Mouse (Mus musculus) neutrophil, adult 5-6 weeks (primary cell): Measurements from ENCODE around the gene A230050P20Rik. TPM values are rescaled to one million over a fixed set of nuclear protein-coding genes. Genes with fewer than 3 reads are reported as not detected.
"Not testable (repeated sequence)": the region's sequence is repeated elsewhere in the genome, so short reads cannot be mapped to it uniquely, and the experiment has no call there.

Experiments used
- ATAC-seq: fragments of 151-379, 151-347 bp; 2 replicates; pipeline ENCODE4 v1.8.0; 2017; ENCODE audit warnings: mild to moderate bottlenecking, moderate TSS enrichment; ENCODE audit not compliant: insufficient number of reproducible peaks, poor library complexity, low FRiP score, severe bottlenecking; ENCODE audit errors: extremely low read depth
- total RNA-seq: library from RNA; stranded (forward); fragments of 200-1000 nt; gene quantifications from 2 replicates; pipeline ENCODE4 v1.2.3, GENCODE M21; 2017

The A230050P20Rik gene
- total RNA-seq, result 21.3 and 23.1 TPM in 2 replicates

GRCm38 (mm10) chr9:20868448-20869001 is at the start of gene A230050P20Rik:
TSS of gene A230050P20Rik (plus strand) at chr9:20868642.
- peak; percentile 16; the same call in 1 of the 2 replicates for ATAC-seq

DNA sequence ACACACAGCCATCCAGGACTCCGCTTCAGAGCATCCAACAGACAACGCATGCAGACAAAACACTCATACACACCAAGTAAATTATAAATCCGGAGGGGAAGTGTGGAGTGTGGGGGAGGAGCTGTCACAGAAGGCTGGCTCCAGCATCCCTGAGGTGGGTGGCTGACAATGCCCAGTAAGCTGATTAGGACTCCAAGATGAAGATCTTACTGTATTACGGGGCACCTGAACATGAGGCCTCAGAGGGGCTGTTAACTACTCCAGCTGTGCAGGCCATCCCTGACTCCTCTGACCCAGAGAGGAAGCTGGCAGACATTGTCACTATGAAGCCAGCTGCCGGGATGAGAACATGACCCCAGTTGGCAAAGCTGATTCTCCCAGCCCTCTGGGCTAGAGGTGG is 48.4 kb upstream of the A230050P20Rik start:
- no peak for ATAC-seq

- no peak for ATAC-seq
These were observed 45.6 kb upstream of the A230050P20Rik start for GRCm38 (mm10) chr9:20822821-20823220.

- ATAC-seq, result no peak
These were observed 42.7 kb upstream of the A230050P20Rik start for GRCm38 (mm10) chr9:20825781-20826180.

GRCm38 (mm10) chr9:20828127-20828526 is 40.3 kb upstream of the A230050P20Rik start:
- no peak for ATAC-seq

DNA sequence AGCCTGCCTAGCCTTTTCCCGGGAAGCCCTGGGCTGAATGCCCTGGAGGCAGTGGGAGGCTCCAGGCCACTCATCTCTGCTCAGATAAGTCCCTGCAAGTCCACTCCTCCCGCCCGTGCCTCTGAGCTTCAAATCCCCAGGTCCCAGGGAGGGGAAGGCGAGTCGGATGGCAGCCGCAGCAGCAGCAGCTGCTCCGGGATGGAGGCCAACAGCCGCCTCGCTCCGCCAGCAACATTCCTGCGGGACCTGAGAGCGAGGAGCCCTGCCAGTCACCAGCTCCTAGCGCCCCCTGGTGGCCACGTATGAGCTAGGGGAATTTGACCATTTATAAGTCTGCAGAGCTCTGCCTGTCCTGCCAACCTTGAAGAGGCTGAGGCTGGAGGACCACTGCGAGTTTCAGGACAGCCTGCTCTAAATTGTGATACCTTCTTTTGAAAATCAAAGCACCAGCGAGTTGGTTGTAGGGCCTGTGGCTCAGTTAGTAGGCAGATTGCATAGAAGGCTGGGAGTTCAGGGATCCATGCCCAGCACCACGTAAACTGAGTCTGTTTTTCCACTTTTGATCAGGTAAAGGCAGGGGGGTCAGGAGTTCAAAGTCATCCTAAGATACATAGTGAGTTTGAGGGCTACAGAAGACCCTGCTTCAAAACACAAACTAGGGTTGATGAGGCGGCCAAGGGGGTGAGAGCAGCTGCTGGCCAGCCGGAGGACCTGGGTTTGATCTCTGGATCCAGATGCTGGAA is 37.4 kb upstream of the A230050P20Rik start:
- ATAC-seq, result peak; percentile 28; the same call in 1 of the 2 replicates

GRCm38 (mm10) chr9:20834881-20835280 is 33.6 kb upstream of the A230050P20Rik start:
- no peak for ATAC-seq

GRCm38 (mm10) chr9:20835431-20835954 is 32.9 kb upstream of the A230050P20Rik start:
- ATAC-seq, result not testable (repeated sequence)

- ATAC-seq, result no peak
These were observed 31.1 kb upstream of the A230050P20Rik start for GRCm38 (mm10) chr9:20837184-20837947.

DNA sequence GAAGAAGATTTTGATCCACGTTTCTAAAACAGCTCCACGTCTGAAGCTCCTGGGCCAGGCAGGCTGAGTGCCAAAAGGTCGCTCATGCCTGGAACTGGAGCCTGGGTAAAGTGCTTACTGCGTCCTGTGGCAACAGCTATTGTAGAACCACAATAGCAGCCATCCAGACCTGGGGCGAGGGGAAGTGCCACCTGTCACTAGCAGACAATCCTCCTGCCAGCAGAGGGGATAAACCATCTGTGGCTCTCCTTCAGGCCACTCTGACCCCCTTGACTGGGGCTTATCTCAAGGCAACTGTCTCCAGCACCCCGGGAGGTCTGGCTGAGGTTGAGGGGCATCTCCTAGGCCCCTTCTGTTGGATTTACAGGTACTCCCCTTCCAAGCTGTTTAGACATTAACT is 29.5 kb upstream of the A230050P20Rik start:
- ATAC-seq, result no peak

- ATAC-seq, result no peak
These were observed 26.2 kb upstream of the A230050P20Rik start for GRCm38 (mm10) chr9:20842211-20842610.

DNA sequence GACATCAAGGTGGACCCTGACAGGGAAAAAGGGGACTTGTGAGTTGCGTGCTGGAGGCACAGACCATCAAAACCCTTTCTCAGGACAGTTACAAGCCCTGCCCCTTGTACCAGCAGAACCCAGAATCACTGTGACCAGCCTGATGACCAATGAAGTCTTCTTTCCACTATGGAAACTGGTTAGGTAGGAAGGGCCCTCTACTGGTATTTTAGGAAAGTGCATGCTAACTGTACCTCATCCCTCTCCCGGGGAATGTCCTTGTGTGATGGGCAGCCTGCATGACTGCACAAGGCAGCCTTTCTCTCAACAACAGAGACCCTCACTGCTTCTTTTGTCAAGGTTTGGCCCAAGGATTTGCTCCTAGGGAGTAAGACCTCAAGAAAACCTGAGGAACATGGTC is 25.8 kb upstream of the A230050P20Rik start:
- no peak for ATAC-seq

DNA sequence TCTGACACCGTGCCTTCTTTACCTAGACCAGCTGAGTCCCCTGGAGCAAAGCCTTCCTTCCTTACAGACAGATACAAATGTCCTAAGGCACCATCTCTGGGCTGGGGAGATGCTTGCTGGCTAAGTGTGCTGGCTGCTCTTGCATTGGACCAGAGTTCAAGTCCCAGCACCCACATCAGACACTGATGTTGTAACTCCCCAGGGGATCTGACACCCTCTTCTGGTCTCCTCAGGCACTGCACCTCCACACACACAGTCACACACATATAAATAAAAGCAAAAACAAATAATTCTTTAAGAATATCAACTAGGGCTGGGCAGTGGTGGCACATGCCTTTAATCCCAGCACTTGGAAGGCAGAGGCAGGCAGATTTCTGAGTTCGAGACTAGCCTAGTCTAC is 18.3 kb upstream of the A230050P20Rik start:
- ATAC-seq, result no peak

DNA sequence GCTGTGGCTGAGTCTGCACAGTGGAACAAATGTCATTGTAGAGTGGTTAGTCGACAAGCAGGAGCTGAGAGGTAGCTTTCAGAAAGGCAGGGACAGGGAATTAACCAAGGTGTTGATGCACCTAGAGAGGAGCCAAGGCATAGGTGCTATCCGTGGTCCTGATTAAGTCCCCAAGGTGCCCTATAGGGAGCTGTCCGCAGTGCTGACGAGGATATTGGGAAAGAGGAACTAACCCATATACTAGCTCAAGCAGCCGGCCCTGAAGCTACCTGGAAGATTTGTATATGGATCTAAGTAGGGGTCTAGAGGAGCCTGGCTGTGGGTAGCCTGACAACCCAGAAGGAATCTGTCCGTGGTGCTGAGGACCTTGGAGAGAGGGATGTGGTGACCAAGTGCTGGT is 11.3 kb upstream of the A230050P20Rik start:
- ATAC-seq, result peak; percentile 43; the same call in 1 of the 2 replicates

GRCm38 (mm10) chr9:20859926-20860325 is 8.5 kb upstream of the A230050P20Rik start:
- ATAC-seq, result no peak

- ATAC-seq, result no peak
These were observed 6.6 kb upstream of the A230050P20Rik start for GRCm38 (mm10) chr9:20861821-20862220.

- ATAC-seq, result no peak
These were observed 6.2 kb upstream of the A230050P20Rik start for GRCm38 (mm10) chr9:20862225-20862624.

GRCm38 (mm10) chr9:20866879-20867278 is 1.6 kb upstream of the A230050P20Rik start:
- no peak for ATAC-seq

DNA sequence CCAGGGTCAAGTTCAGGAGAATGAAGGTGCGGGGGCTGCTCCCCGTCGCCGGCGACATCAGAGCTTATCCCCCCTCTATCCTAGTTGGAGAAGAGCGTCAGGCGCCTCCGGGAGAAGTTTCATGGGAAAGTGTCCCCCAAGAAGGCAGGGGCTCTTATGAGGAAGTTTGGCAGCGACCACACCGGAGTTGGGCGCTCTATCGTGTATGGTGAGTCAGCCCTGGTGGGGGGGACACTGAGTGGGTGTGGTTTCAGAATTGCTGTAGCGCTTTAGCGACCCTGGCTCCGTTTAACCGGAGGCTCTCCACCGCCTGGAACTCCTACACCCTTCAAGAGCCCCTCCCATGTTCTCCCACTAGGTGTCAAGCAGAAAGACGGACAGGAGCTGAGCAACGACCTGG is 804 bp downstream of the A230050P20Rik start:
- ATAC-seq, result no peak
